Mouse (Mus musculus) ES-E14 (cell line): Measurements from ENCODE around the gene Aqr.

Experiments used
- CHD2 ChIP-seq: IDR thresholded peaks from 2 replicates; pipeline ENCODE4 v1.6.1; 2014; ENCODE audit warnings: mild to moderate bottlenecking, low read depth, low read length, inconsistent platforms
- HCFC1 ChIP-seq: IDR thresholded peaks from 2 replicates; pipeline ENCODE4 v1.6.1; 2012; ENCODE audit warnings: low read length, inconsistent platforms, borderline replicate concordance; ENCODE audit not compliant: insufficient read depth
- ZC3H11A ChIP-seq: IDR thresholded peaks from 2 replicates; pipeline ENCODE4 v1.6.1; 2012; ENCODE audit warnings: low read depth, mild to moderate bottlenecking, inconsistent platforms, low read length, borderline replicate concordance
- ZNF384 ChIP-seq: IDR thresholded peaks from 2 replicates; pipeline ENCODE4 v1.6.1; 2012; ENCODE audit warnings: low read depth, low read length, inconsistent platforms

DNA sequence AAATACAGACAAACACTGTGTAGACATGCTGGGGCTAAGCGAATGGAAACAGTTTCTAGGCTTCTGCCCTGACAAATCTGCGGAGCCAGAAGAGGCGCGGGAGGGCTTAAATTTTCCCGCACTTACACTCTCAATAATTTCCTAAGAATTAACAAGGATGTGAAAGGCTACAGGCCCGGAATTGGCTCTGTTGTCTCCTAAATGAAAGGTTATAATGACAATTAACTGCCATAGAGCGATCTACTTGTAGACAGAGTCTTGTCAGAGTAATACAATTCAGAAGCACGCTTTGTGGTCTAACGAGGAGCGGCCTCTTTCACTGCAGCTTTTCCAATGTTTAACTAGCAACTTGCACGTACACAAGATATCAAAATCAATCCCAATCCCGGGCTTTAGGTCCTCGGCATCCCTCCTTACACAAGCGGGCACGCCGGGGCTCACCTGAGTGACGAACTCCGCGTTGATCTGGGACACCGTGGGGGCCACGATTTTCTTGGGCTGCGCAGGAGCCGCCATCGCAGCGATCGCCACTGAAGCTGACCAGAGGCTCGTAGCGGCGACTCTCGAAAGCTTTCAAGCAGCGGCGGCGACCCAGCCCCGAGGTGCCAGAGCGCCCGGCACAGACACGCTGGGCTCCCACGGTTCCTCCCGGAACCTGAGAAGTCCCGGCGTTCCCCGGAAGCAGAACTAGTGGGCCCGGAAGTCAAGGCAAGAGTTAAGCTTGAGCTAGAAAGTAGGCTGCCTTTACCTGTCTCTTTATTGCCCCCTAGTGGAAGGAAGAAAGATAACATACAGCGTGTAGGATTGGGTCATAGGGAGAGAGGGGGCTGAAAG lies 12.0 kb downstream of the Aqr start:
- TF ChIP-seq CHD2 = no peak
- no peak for TF ChIP-seq ZC3H11A
- no peak for TF ChIP-seq ZNF384
- peak; percentile 66 for TF ChIP-seq HCFC1
